Mouse (Mus musculus) layer of hippocampus, adult 8-10 months (tissue): ENCODE data around the gene Suco. TPM values are rescaled to one million over a fixed set of nuclear protein-coding genes. Genes with fewer than 3 reads are reported as not detected.

ENCODE experiments used
- DNase-seq, 2 experiments: peaks; one replicate each; pipeline ENCODE4 v3.0.0; 2022; ENCODE audit warnings: low spot score in 2 of 2
- total RNA-seq, 4 experiments: library from RNA; stranded (reverse); gene quantifications; 2 replicates each; pipeline ENCODE4 v1.2.4; 2022

Suco gene
- total RNA-seq, 4 experiments from 2014 or later, result 35.1 to 45.5 (median 39.0) TPM

GRCm38 (mm10) chr1:161791854-161792686 lies 84.4 kb downstream of the Suco start:
- DNase-seq, result no peak

GRCm38 (mm10) chr1:161788339-161788738 lies 88.1 kb downstream of the Suco start, which contains the start of gene Fasl:
TSS of gene Fasl (minus strand) at chr1:161788495.
- no peak for DNase-seq

- DNase-seq, result no peak
Measured at GRCm38 (mm10) chr1:161782725-161783124, 93.8 kb downstream of the Suco start.

DNA sequence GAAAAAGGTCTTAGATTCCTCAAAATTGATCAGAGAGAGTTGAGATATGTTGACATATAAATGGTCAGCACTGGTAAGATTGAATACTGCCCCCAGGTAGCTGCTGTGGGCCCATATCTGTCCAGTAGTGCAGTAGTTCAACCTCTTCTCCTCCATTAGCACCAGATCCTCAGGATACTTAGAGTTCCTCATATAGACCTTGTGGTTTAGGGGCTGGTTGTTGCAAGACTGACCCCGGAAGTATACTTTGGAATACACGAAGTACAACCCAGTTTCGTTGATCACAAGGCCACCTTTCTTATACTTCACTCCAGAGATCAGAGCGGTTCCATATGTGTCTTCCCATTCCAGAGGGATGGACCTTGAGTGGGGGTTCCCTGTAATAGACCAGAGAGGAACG lies 94.9 kb downstream of the Suco start:
- no peak for DNase-seq

- no peak for DNase-seq
Measured at GRCm38 (mm10) chr1:161779057-161779456, 97.4 kb downstream of the Suco start.

DNA sequence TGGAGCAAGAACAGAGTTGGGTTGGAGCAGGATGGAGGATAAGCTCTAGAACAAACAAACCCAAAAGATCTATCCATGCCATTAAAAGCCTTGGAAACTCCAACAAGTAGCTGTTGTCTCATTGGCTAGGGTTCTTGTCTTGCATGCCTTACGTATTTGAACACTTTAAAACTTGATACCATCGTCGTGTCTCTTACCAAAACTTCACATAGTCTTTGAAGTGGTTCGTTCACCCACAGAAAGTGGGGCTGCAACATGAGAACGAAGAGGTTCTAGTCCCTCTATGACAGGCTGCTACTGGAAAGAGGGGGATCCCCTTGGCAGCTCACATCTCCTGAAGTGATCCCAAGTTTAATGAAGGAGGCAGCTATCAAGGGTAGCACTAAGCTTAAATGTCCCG lies 101.3 kb downstream of the Suco start:
- DNase-seq, result no peak

- DNase-seq, result no peak
Measured at GRCm38 (mm10) chr1:161771293-161771692, 105.2 kb downstream of the Suco start.

- no peak for DNase-seq
Measured at GRCm38 (mm10) chr1:161769329-161769728, 107.2 kb downstream of the Suco start.

- DNase-seq, result no peak
Measured at GRCm38 (mm10) chr1:161767101-161767524, 109.4 kb downstream of the Suco start.

GRCm38 (mm10) chr1:161766656-161767055 lies 109.8 kb downstream of the Suco start:
- DNase-seq, result no peak

Other genes with a start within 250 kb of the Suco start
- gene Fasl, start 88.2 kb downstream of the Suco start, total RNA-seq, result under 1 TPM in 2 of 4 experiments, not detected in 2; 0.21 to 0.24 TPM
- 10 to 100 TPM; 13.1 to 18.0 (median 14.7) TPM for gene Pigc, start 92.5 kb upstream of the Suco start, total RNA-seq
- gene 4930558K02Rik, start 103.0 kb upstream of the Suco start, total RNA-seq, result not detected